Mouse (Mus musculus): ENCODE results near the gene Topbp1.

Gene Topbp1

GRCm38 (mm10) chr9:103387011-103387653, 82.1 kb downstream of the Topbp1 start:
- no peak for DNase-seq

GRCm38 (mm10) chr9:103389261-103389660, 84.2 kb downstream of the Topbp1 start:
- DNase-seq, result no peak

- no peak for DNase-seq
Observed at GRCm38 (mm10) chr9:103391796-103392372, 86.9 kb downstream of the Topbp1 start.

GRCm38 (mm10) chr9:103393256-103393655, 88.2 kb downstream of the Topbp1 start:
- DNase-seq, result no peak

- no peak for DNase-seq
Observed at GRCm38 (mm10) chr9:103398509-103399157, 93.6 kb downstream of the Topbp1 start.

All from cerebellum, adult 11 months (tissue).